Mouse (Mus musculus) cerebellum, adult 2 months (tissue): Measurements from ENCODE around the gene Txndc12.

ENCODE experiments used
- CTCF ChIP-seq: fragments of 200-500 bp; IDR thresholded peaks from 2 replicates; pipeline ENCODE4 v1.5.1; 2011; ENCODE audit warnings: low read depth, mild to moderate bottlenecking, control low read depth, low read length, moderate library complexity, borderline replicate concordance; ENCODE audit not compliant: insufficient read depth
- POLR2A ChIP-seq: fragments of 200-500 bp; IDR thresholded peaks from 2 replicates; pipeline ENCODE4 v1.6.1; 2011; ENCODE audit warnings: low read length, control low read depth, borderline replicate concordance; ENCODE audit not compliant: insufficient read depth

DNA sequence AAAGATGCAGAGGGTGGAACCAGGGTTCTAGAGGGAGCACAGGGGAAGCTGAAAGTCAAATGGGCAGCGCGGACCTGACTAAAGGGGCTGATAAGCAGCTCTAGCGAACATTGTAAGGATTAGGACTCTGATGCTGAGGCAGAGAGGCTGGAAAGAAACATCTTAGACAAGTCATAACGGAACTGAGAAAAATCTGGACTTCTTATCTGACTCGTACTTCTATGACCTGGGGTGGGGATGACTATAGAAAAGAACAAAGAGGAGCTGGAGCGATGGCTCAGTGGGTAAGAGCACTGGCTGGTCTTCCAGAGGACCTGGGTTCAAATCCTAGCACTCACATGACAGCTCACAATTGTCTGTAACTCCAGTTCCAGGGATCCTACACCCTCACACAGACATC, 43.5 kb downstream of the Txndc12 start:
- TF ChIP-seq POLR2A (no peak), CTCF (no peak)
